Mouse (Mus musculus) liver, embryonic 14.5 days (tissue): ENCODE data around the gene Armh1. TPM values are rescaled to one million over a fixed set of nuclear protein-coding genes. Genes with fewer than 3 reads are reported as not detected.

Experiments
- ATAC-seq: fragments of 200-750 bp; cut with Nextera tagmentation; 2 replicates; pipeline ENCODE4 v1.8.0; 2017; ENCODE audit warnings: moderate number of reproducible peaks, mild to moderate bottlenecking, moderate library complexity; ENCODE audit not compliant: insufficient read depth
- DNase-seq, 3 experiments: peaks; one replicate each; pipeline ENCODE4 v3.0.0-alpha.2; 2012 to 2013; ENCODE audit warnings: low read depth in 3 of 3, low spot score in 3 of 3
- H3K27ac ChIP-seq: fragments of 300-500 bp; sonication (generic); 2 replicates; pipeline ENCODE4 v1.5.1; 2014; ENCODE audit warnings: moderate library complexity, mild to moderate bottlenecking, control low read depth, inconsistent platforms
- H3K27me3 ChIP-seq: fragments of 300-500 bp; sonication (generic); 2 replicates; pipeline ENCODE4 v1.6.1; 2014; ENCODE audit warnings: mild to moderate bottlenecking, low read length, moderate library complexity; ENCODE audit not compliant: control insufficient read depth, insufficient read depth
- H3K36me3 ChIP-seq: fragments of 300-500 bp; sonication (generic); replicated peaks from 2 replicates; pipeline ENCODE4 v1.6.1; 2014; ENCODE audit warnings: low read depth; ENCODE audit not compliant: control insufficient read depth, insufficient read depth
- H3K4me1 ChIP-seq, 2 experiments: fragments of 200-500 bp in 1 of 2; fragments of 300-500 bp in 1 of 2; sonication (generic) in 1 of 2; replicated peaks; 2 replicates each; pipeline ENCODE4 v1.6.1; 2012 to 2014; ENCODE audit warnings: antibody characterized with exemption in 1 of 2, inconsistent platforms in 1 of 2, low read length in 1 of 2; ENCODE audit not compliant: control insufficient read depth in 2 of 2, insufficient read depth in 2 of 2
- H3K4me2 ChIP-seq: fragments of 300-500 bp; sonication (generic); 2 replicates; pipeline ENCODE4 v1.6.1; 2014; ENCODE audit warnings: low read depth, mild to moderate bottlenecking, control low read depth, moderate library complexity
- H3K4me3 ChIP-seq, 2 experiments: fragments of 200-500 bp in 1 of 2; fragments of 300-500 bp in 1 of 2; sonication (generic) in 1 of 2; 2 replicates each; pipeline ENCODE4 v1.5.1; 2012 to 2014; ENCODE audit warnings: low read depth in 2 of 2, low read length in 2 of 2, mild to moderate bottlenecking in 2 of 2, control low read depth in 1 of 2, inconsistent platforms in 1 of 2, moderate library complexity in 1 of 2; ENCODE audit not compliant: insufficient read depth in 1 of 2
- H3K9ac ChIP-seq: fragments of 300-500 bp; sonication (generic); replicated peaks from 2 replicates; pipeline ENCODE4 v1.6.1; 2014; ENCODE audit warnings: mild to moderate bottlenecking, control low read depth, moderate library complexity
- H3K9me3 ChIP-seq: fragments of 300-500 bp; sonication (generic); 2 replicates; pipeline ENCODE4 v1.6.1; 2016; ENCODE audit warnings: low read length, mixed read lengths; ENCODE audit not compliant: control insufficient read depth
- CTCF ChIP-seq: IDR thresholded peaks from 2 replicates; pipeline ENCODE4 v1.5.1; 2016; ENCODE audit warnings: antibody characterized with exemption, low read depth, control low read depth
- EP300 ChIP-seq: IDR thresholded peaks from 2 replicates; pipeline ENCODE4 v1.6.1; 2016; ENCODE audit warnings: antibody characterized with exemption, low read depth
- WGBS: fragments of 180-500 bp; shearing (Covaris S2); extraction: QIAGEN DNeasy Blood & Tissue Kit; methylation state at CpG from one replicate; pipeline ENCODE4 v1.1.7; 2014; ENCODE audit not compliant: insufficient replicate concordance; 5-methylcytosine and 5-hydroxymethylcytosine counted together
- polyA plus RNA-seq, 2 experiments: library from polyadenylated mRNA; depleted of rRNA in 1 of 2; stranded (reverse) in 1 of 2; unstranded in 1 of 2; fragments of >200 nt; fragmentation: Nextera tagmentation in 1 of 2; extraction: Ambion mirVana in 1 of 2; gene quantifications; 2 replicates each; pipeline versions ENCODE4 v1.2.1 to v1.2.3; 2012 to 2014

Gene Armh1
- polyA plus RNA-seq, 2 experiments, result not detected

GRCm38 (mm10) chr4:117267831-117268437, 16.0 kb upstream of the Armh1 start:
- Histone ChIP-seq H3K27ac (no peak overlapping the region), H3K27me3 (no peaks in the 10 kb centered on the region), H3K4me3 (no peak overlapping the region), H3K4me2 (no peak overlapping the region), H3K36me3 (peaks cover 8% of the 10 kb centered on the region), H3K4me1 (no peaks in the 10 kb centered on the region), H3K9ac (no peak overlapping the region), H3K9me3 (no peaks in the 10 kb centered on the region)
- 76% methylated on average over 25 of the region's 25 CpGs for WGBS
- DNase-seq (no peak), ATAC-seq (no peak)
- TF ChIP-seq CTCF, result no peak
- no peak for TF ChIP-seq EP300

GRCm38 (mm10) chr4:117267284-117267683, 15.4 kb upstream of the Armh1 start:
- H3K4me1 ChIP-seq, result no peaks in the 10 kb centered on the region
- H3K36me3 ChIP-seq, result peaks cover 4% of the 10 kb centered on the region
- TF ChIP-seq CTCF (peak; percentile 97), EP300 (no peak)
- H3K9ac ChIP-seq, result no peak overlapping the region
- H3K27ac ChIP-seq, result no peak overlapping the region
- H3K4me2 ChIP-seq, result no peak overlapping the region
- H3K4me3 ChIP-seq, result no peak overlapping the region
- DNase-seq (peak in 2 of 3 experiments; percentile 34 to 41), ATAC-seq (no peak; the same call in 1 of the 2 replicates)
- 0% methylated on average over 2 of the region's 2 CpGs for WGBS
- H3K27me3 ChIP-seq, result no peaks in the 10 kb centered on the region
- H3K9me3 ChIP-seq, result no peaks in the 10 kb centered on the region

GRCm38 (mm10) chr4:117262987-117263386, 11.1 kb upstream of the Armh1 start:
- DNase-seq (no peak), ATAC-seq (no peak)
- no peaks in the 10 kb centered on the region for H3K9me3 ChIP-seq
- TF ChIP-seq CTCF, result no peak
- no peak for TF ChIP-seq EP300
- H3K27me3 ChIP-seq, result no peaks in the 10 kb centered on the region
- no peaks in the 10 kb centered on the region for H3K36me3 ChIP-seq
- no peak overlapping the region for H3K9ac ChIP-seq
- no peak overlapping the region for H3K4me3 ChIP-seq
- 47% methylated on average over 8 of the region's 8 CpGs for WGBS
- no peak overlapping the region for H3K4me2 ChIP-seq
- H3K27ac ChIP-seq, result no peak overlapping the region
- no peaks in the 10 kb centered on the region for H3K4me1 ChIP-seq

GRCm38 (mm10) chr4:117262101-117262913, 10.4 kb upstream of the Armh1 start:
- Histone ChIP-seq H3K27ac (no peak overlapping the region), H3K9ac (no peak overlapping the region), H3K4me2 (no peak overlapping the region), H3K4me1 (no peaks in the 10 kb centered on the region), H3K4me3 (no peak overlapping the region), H3K27me3 (no peaks in the 10 kb centered on the region), H3K36me3 (no peaks in the 10 kb centered on the region), H3K9me3 (no peaks in the 10 kb centered on the region)
- ATAC-seq, result no peak
- no peak for DNase-seq
- no peak for TF ChIP-seq CTCF
- TF ChIP-seq EP300, result no peak
- 55% methylated on average over 13 of the region's 13 CpGs for whole genome bisulfite sequencing

- Histone ChIP-seq H3K27me3 (no peaks in the 10 kb centered on the region), H3K9me3 (no peaks in the 10 kb centered on the region), H3K4me3 (no peak overlapping the region), H3K4me2 (no peak overlapping the region), H3K9ac (no peak overlapping the region), H3K27ac (no peak overlapping the region), H3K4me1 (no peaks in the 10 kb centered on the region), H3K36me3 (no peaks in the 10 kb centered on the region)
- WGBS, result 35% methylated on average over 2 of the region's 2 CpGs
- DNase-seq (no peak), ATAC-seq (no peak)
- TF ChIP-seq EP300, result no peak
- TF ChIP-seq CTCF, result no peak
Observed at GRCm38 (mm10) chr4:117261222-117261621, 9.3 kb upstream of the Armh1 start.
